Mouse (Mus musculus): ENCODE measurements around the gene Vdac1.
"Not testable (repeated sequence)": the region's sequence is repeated elsewhere in the genome, so short reads cannot be mapped to it uniquely, and the experiment has no call there.

Vdac1 gene

GRCm38 (mm10) chr11:52374340-52374739 lies 13.7 kb downstream of the Vdac1 start:
- peak; percentile 66 for DNase-seq (ENCODE audit: low spot score)

- peak; percentile 47 for DNase-seq (ENCODE audit: low spot score)
Measured at GRCm38 (mm10) chr11:52377579-52377978, 16.9 kb downstream of the Vdac1 start.

- no peak for DNase-seq (ENCODE audit: low spot score)
Measured at GRCm38 (mm10) chr11:52379241-52379640, 18.6 kb downstream of the Vdac1 start.

GRCm38 (mm10) chr11:52383741-52384140 lies 23.1 kb downstream of the Vdac1 start:
- DNase-seq (ENCODE audit: low spot score): no peak

GRCm38 (mm10) chr11:52384667-52385066 lies 24.0 kb downstream of the Vdac1 start:
- DNase-seq (ENCODE audit: low spot score): no peak

- no peak for DNase-seq (ENCODE audit: low spot score)
Measured at GRCm38 (mm10) chr11:52386892-52387291, 26.2 kb downstream of the Vdac1 start.

- no peak for DNase-seq (ENCODE audit: low spot score)
Measured at GRCm38 (mm10) chr11:52388150-52388549, 27.5 kb downstream of the Vdac1 start.

GRCm38 (mm10) chr11:52388979-52389378 lies 28.3 kb downstream of the Vdac1 start:
- DNase-seq (ENCODE audit: low spot score): not testable (repeated sequence)

GRCm38 (mm10) chr11:52389933-52390332 lies 29.3 kb downstream of the Vdac1 start:
- DNase-seq (ENCODE audit: low spot score): no peak

GRCm38 (mm10) chr11:52394494-52394893 lies 33.8 kb downstream of the Vdac1 start:
- no peak for DNase-seq (ENCODE audit: low spot score)

GRCm38 (mm10) chr11:52395343-52395742 lies 34.7 kb downstream of the Vdac1 start:
- no peak for DNase-seq (ENCODE audit: low spot score)

GRCm38 (mm10) chr11:52395940-52396596 lies 35.4 kb downstream of the Vdac1 start, which contains the start of gene 9530068E07Rik:
Gene 9530068E07Rik, plus strand, starts transcription at chr11:52396428.
- DNase-seq (ENCODE audit: low spot score): peak; percentile 89

GRCm38 (mm10) chr11:52396597-52397188 lies 36.0 kb downstream of the Vdac1 start:
- no peak for DNase-seq (ENCODE audit: low spot score)

GRCm38 (mm10) chr11:52397385-52397987 lies 36.8 kb downstream of the Vdac1 start:
- no peak for DNase-seq (ENCODE audit: low spot score)

GRCm38 (mm10) chr11:52401476-52401875 lies 40.8 kb downstream of the Vdac1 start:
- no peak for DNase-seq (ENCODE audit: low spot score)

- no peak for DNase-seq (ENCODE audit: low spot score)
Measured at GRCm38 (mm10) chr11:52402566-52402965, 41.9 kb downstream of the Vdac1 start.

- DNase-seq (ENCODE audit: low spot score): no peak
Measured at GRCm38 (mm10) chr11:52404209-52404608, 43.5 kb downstream of the Vdac1 start.

GRCm38 (mm10) chr11:52405196-52405688 lies 44.6 kb downstream of the Vdac1 start:
- no peak for DNase-seq (ENCODE audit: low spot score)

- DNase-seq (ENCODE audit: low spot score): no peak
Measured at GRCm38 (mm10) chr11:52409316-52409715, 48.7 kb downstream of the Vdac1 start.

GRCm38 (mm10) chr11:52418358-52418757 lies 57.7 kb downstream of the Vdac1 start:
- no peak for DNase-seq (ENCODE audit: low spot score)

- DNase-seq (ENCODE audit: low spot score): no peak
Measured at GRCm38 (mm10) chr11:52419246-52419645, 58.6 kb downstream of the Vdac1 start.

- DNase-seq (ENCODE audit: low spot score): no peak
Measured at GRCm38 (mm10) chr11:52419861-52420260, 59.2 kb downstream of the Vdac1 start.
